Mouse (Mus musculus) bone marrow, adult 2 months (tissue): Measurements from ENCODE around the gene Cabcoco1. TPM values are rescaled to one million over a fixed set of nuclear protein-coding genes. Genes with fewer than 3 reads are reported as not detected.
A peak's percentile ranks its signal among the peaks of the same experiment; 100 is the strongest.

Experiments used
- H3K27ac ChIP-seq: fragments of 200-500 bp; 2 replicates; pipeline ENCODE4 v1.5.1; 2012; ENCODE audit warnings: low read depth, mild to moderate bottlenecking, control low read depth, inconsistent platforms, low read length; ENCODE audit not compliant: control insufficient read depth, poor library complexity, insufficient read depth
- H3K4me1 ChIP-seq: fragments of 200-500 bp; 2 replicates; pipeline ENCODE4 v1.6.1; 2011; ENCODE audit warnings: low read length; ENCODE audit not compliant: control insufficient read depth, insufficient read depth
- H3K4me3 ChIP-seq: fragments of 200-500 bp; replicated peaks from 2 replicates; pipeline ENCODE3; 2011; ENCODE audit warnings: mild to moderate bottlenecking, low read depth, low read length, control low read depth; ENCODE audit not compliant: control insufficient read depth
- CTCF ChIP-seq: fragments of 200-500 bp; IDR thresholded peaks from 2 replicates; pipeline ENCODE4 v1.5.1; 2011; ENCODE audit warnings: low read length, control low read depth; ENCODE audit not compliant: control insufficient read depth, insufficient read depth
- POLR2A ChIP-seq: fragments of 200-500 bp; IDR thresholded peaks from 2 replicates; pipeline ENCODE4 v1.6.1; 2011; ENCODE audit warnings: low read depth, mild to moderate bottlenecking, control low read depth, low read length, borderline replicate concordance; ENCODE audit not compliant: control insufficient read depth
- WGBS: fragments of 180-500 bp; shearing (Covaris S2); methylation state at CpG from one replicate; pipeline ENCODE4 v1.1.7; 2018; 5-methylcytosine and 5-hydroxymethylcytosine counted together
- polyA plus RNA-seq: library from polyadenylated mRNA; stranded (reverse); fragments of >200 nt; gene quantifications from 2 replicates; pipeline ENCODE4 v1.2.4, GENCODE M21; 2011; ENCODE audit warnings: low replicate concordance; ENCODE audit not compliant: missing spikeins, insufficient read depth, insufficient read length

Cabcoco1 gene
- polyA plus RNA-seq, 1 experiment, result not detected

- H3K4me3 ChIP-seq, result no peak overlapping the region
- H3K4me1 ChIP-seq, result no peaks in the 10 kb centered on the region
- WGBS, result 84% methylated on average over 10 of the region's 10 CpGs
- TF ChIP-seq POLR2A (no peak), CTCF (no peak)
- no peak overlapping the region for H3K27ac ChIP-seq
Measured at GRCm38 (mm10) chr10:68529364-68530049, 12.2 kb downstream of the Cabcoco1 start.

GRCm38 (mm10) chr10:68528958-68529357 lies 12.7 kb downstream of the Cabcoco1 start:
- H3K4me3 ChIP-seq, result no peak overlapping the region
- H3K4me1 ChIP-seq, result no peaks in the 10 kb centered on the region
- TF ChIP-seq CTCF (no peak), POLR2A (no peak)
- WGBS, result 70% methylated on average over 8 of the region's 8 CpGs
- H3K27ac ChIP-seq, result no peak overlapping the region

GRCm38 (mm10) chr10:68522106-68522505 lies 19.6 kb downstream of the Cabcoco1 start:
- 0 out of 2 replicates have a peak overlapping the region, but pooled peaks have one; percentile 33 for H3K27ac ChIP-seq
- TF ChIP-seq CTCF (no peak), POLR2A (no peak)
- no peak overlapping the region for H3K4me3 ChIP-seq
- H3K4me1 ChIP-seq, result no peaks in the 10 kb centered on the region; the same call in 1 of the 2 replicates
- 53% methylated on average over 4 of the region's 4 CpGs for WGBS

GRCm38 (mm10) chr10:68512433-68513019 lies 29.2 kb downstream of the Cabcoco1 start:
- TF ChIP-seq POLR2A, result no peak
- no peak for TF ChIP-seq CTCF
- Histone ChIP-seq H3K4me3 (no peak overlapping the region), H3K4me1 (no peaks in the 10 kb centered on the region), H3K27ac (no peak overlapping the region)
- WGBS, result 75% methylated on average over 8 of the region's 8 CpGs

GRCm38 (mm10) chr10:68507741-68508140 lies 34.0 kb downstream of the Cabcoco1 start:
- TF ChIP-seq POLR2A (no peak), CTCF (no peak)
- Histone ChIP-seq H3K4me3 (no peak overlapping the region), H3K27ac (no peak overlapping the region), H3K4me1 (no peaks in the 10 kb centered on the region)
- 79% methylated on average over 3 of the region's 3 CpGs for WGBS

GRCm38 (mm10) chr10:68506242-68506641 lies 35.5 kb downstream of the Cabcoco1 start:
- 88% methylated on average over 4 of the region's 4 CpGs for WGBS
- H3K27ac ChIP-seq, result no peak overlapping the region
- H3K4me3 ChIP-seq, result no peak overlapping the region
- TF ChIP-seq CTCF (peak; percentile 45), POLR2A (no peak)
- no peaks in the 10 kb centered on the region for H3K4me1 ChIP-seq

- 83% methylated on average over 9 of the region's 9 CpGs for WGBS
Measured at GRCm38 (mm10) chr10:68504586-68505152, 37.0 kb downstream of the Cabcoco1 start.

GRCm38 (mm10) chr10:68501067-68501466 lies 40.6 kb downstream of the Cabcoco1 start:
- Histone ChIP-seq H3K27ac (no peak overlapping the region), H3K4me1 (no peaks in the 10 kb centered on the region), H3K4me3 (no peak overlapping the region)
- WGBS, result 78% methylated on average over 6 of the region's 6 CpGs
- TF ChIP-seq POLR2A, result no peak
- no peak for TF ChIP-seq CTCF

More at GRCm38 (mm10) chr10:68504586-68505152, 37.0 kb downstream of the Cabcoco1 start:
- H3K4me3 ChIP-seq, result no peak overlapping the region
- H3K27ac ChIP-seq, result no peak overlapping the region
- TF ChIP-seq CTCF (no peak), POLR2A (no peak)
- H3K4me1 ChIP-seq, result no peaks in the 10 kb centered on the region

- TF ChIP-seq CTCF (no peak), POLR2A (no peak)
- H3K27ac ChIP-seq, result no peak overlapping the region
- no peak overlapping the region for H3K4me3 ChIP-seq
- H3K4me1 ChIP-seq, result no peaks in the 10 kb centered on the region
- WGBS, result 92% methylated on average over 2 of the region's 2 CpGs
Measured at GRCm38 (mm10) chr10:68495246-68495645, 46.5 kb downstream of the Cabcoco1 start.
